Mouse (Mus musculus): ENCODE measurements around the gene Kxd1.

The Kxd1 gene

GRCm38 (mm10) chr8:70527512-70528181, at the start of gene Kxd1, which contains the start of gene Fkbp8:
Kxd1 (minus strand) TSS chr8:70527956.
Fkbp8 (plus strand) TSS chr8:70527724.
- DNase-seq (ENCODE audit: low spot score), result peak; percentile 96

DNA sequence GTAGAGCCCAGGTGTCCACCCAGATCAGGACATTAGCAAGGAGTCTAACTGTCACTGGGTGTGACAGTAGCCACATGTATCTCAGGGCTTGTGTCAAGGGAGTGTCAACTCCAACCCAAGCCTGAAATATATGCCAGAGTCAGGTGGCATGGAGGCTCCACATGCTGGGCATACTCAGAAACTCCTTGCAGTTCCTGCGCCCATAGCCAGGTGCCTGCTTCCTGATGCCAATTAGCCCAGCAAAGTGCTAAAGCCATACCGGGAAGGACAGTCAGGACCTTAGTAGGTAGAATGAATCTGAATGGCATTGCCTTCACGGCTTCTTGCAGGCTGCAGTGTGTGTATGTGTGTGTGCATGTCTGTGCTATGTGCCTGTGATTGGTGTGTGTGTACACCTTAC, 49.5 kb upstream of the Kxd1 start:
- no peak for DNase-seq (ENCODE audit: low spot score)

- no peak for DNase-seq (ENCODE audit: low spot score)
Observed at GRCm38 (mm10) chr8:70574915-70575314, 47.2 kb upstream of the Kxd1 start.

- no peak for DNase-seq (ENCODE audit: low spot score)
Observed at GRCm38 (mm10) chr8:70574302-70574701, 46.5 kb upstream of the Kxd1 start.

- no peak for DNase-seq (ENCODE audit: low spot score)
Observed at GRCm38 (mm10) chr8:70570990-70571389, 43.2 kb upstream of the Kxd1 start.

DNA sequence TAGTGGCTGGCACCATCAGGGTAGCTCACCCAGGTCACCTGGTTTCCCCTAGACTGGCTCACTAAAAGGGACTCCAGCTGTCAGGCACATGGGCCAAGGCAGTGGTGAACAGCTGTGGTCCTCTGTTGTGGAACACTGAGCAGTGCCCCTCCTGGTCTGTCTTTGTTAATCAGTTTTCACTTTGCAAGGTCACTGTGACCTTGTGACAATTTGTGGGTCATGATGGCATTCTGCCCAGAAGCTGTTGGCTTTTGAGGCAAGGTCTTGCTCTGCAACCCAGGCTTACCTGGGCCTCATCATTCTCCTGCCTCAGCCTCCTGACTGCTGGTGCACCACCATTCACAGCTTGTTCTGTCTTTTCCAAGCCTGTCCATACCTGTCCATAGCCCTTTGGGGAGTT, 42.6 kb upstream of the Kxd1 start:
- DNase-seq (ENCODE audit: low spot score), result no peak

GRCm38 (mm10) chr8:70565561-70565960, 37.8 kb upstream of the Kxd1 start:
- no peak for DNase-seq (ENCODE audit: low spot score)

DNA sequence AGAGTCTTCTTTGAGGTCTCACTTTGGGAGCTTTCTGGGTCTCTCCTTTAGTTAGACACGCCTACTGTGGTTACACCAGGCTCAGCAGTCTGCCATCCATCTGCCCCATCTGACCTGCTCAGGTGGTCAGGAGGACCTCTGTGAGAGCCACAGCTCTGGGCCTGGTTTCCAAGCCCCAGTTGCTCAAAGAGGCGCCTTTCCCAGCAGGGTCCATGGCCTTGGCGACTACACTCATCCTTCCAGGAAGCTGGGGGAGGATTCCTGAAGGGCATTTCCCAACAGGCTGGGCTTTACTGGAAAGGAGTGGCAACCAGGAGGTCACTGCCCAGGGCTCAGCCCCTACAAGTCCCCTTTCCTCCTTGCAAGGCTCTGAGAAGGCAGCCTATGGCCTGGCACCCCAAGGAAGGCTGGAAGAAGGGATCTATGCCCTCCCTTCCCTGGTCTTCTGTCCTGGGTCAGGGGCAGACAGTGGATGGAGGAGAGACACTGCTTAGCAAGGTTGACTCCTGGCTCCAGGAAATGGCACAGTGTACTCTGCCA, 37.0 kb upstream of the Kxd1 start:
- no peak for DNase-seq (ENCODE audit: low spot score)

GRCm38 (mm10) chr8:70563763-70564387, 36.1 kb upstream of the Kxd1 start:
- DNase-seq (ENCODE audit: low spot score), result no peak

DNA sequence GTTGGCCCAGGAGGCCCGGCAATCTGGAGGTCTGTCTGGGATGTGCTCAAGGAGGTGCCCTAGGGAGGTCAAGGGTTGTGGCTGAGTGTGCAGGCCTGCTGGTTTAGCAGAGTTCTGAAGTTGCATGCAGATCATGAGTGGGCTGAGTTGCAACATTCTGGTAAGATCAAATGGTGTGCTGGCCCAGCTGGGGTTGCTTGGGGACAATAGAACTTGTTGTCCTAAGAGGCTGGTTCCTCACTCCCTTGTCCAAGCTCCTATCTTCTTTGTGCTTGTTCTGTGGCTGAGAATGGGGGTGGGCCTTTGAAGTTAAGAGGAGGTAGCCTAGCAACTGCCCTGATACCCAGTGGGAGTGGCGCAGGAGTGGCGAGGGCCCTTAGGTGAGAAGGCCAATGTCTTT, 35.0 kb upstream of the Kxd1 start:
- no peak for DNase-seq (ENCODE audit: low spot score)

- no peak for DNase-seq (ENCODE audit: low spot score)
Observed at GRCm38 (mm10) chr8:70561809-70562535, 34.2 kb upstream of the Kxd1 start.

DNA sequence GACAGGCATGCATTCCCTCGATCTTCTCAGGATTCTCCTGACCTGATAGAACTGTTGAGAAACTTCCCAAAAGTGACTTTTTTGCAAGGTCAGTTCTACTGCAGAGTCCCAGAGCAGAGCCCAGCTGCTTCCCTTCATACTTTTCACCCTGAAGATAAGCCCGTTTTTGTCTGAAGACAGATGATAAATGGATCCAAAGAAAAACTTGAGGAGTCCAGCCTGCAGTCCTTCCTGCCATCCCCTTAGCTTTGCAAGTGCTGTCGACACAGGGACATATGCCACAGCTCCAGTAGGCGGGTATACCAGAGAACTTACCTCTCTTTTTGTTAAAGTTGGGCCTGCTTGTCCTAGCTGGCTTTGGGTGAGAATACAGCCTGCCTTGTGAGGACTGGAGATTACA, 33.6 kb upstream of the Kxd1 start:
- no peak for DNase-seq (ENCODE audit: low spot score)

- no peak for DNase-seq (ENCODE audit: low spot score)
Observed at GRCm38 (mm10) chr8:70560564-70560963, 32.8 kb upstream of the Kxd1 start.

- no peak for DNase-seq (ENCODE audit: low spot score)
Observed at GRCm38 (mm10) chr8:70560096-70560495, 32.3 kb upstream of the Kxd1 start.

- no peak for DNase-seq (ENCODE audit: low spot score)
Observed at GRCm38 (mm10) chr8:70558983-70559382, 31.2 kb upstream of the Kxd1 start.

- no peak for DNase-seq (ENCODE audit: low spot score)
Observed at GRCm38 (mm10) chr8:70558334-70558733, 30.6 kb upstream of the Kxd1 start.

DNA sequence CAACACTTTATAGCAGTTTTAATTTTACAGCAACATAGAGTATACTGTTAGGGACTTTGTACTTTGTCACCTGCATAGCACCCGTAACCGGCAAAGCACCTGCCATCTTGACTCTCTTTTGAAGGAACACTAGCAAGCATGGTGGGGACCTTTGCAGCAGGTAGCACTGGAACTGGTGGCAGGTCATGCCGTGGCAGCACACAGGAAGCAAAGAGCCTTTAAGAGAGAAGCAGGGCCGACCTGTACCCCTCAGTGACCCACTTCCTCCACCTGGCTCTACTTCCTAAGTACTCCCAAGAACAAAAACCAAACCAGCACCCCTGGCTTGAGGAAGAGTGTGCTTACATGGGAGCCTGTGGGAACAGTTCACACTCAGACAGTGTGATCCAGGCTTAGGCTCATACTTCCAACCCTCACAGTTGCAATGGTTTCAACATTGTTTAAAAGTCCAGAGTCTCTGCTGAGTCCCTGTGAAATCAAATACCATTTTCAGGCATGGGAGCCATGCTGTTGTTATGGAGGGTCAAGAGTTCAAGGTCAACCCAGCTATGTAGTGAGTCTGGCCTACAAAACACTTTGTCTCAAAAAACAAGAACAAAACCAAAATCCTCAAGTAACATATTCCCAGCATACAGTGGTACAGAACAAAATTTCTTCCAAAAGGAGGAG, 27.5 kb upstream of the Kxd1 start:
- DNase-seq (ENCODE audit: low spot score), result no peak

GRCm38 (mm10) chr8:70553740-70554139, 26.0 kb upstream of the Kxd1 start:
- DNase-seq (ENCODE audit: low spot score), result no peak

- DNase-seq (ENCODE audit: low spot score), result no peak
Observed at GRCm38 (mm10) chr8:70552836-70553235, 25.1 kb upstream of the Kxd1 start.

- DNase-seq (ENCODE audit: low spot score), result no peak
Observed at GRCm38 (mm10) chr8:70551558-70552161, 23.9 kb upstream of the Kxd1 start.

DNA sequence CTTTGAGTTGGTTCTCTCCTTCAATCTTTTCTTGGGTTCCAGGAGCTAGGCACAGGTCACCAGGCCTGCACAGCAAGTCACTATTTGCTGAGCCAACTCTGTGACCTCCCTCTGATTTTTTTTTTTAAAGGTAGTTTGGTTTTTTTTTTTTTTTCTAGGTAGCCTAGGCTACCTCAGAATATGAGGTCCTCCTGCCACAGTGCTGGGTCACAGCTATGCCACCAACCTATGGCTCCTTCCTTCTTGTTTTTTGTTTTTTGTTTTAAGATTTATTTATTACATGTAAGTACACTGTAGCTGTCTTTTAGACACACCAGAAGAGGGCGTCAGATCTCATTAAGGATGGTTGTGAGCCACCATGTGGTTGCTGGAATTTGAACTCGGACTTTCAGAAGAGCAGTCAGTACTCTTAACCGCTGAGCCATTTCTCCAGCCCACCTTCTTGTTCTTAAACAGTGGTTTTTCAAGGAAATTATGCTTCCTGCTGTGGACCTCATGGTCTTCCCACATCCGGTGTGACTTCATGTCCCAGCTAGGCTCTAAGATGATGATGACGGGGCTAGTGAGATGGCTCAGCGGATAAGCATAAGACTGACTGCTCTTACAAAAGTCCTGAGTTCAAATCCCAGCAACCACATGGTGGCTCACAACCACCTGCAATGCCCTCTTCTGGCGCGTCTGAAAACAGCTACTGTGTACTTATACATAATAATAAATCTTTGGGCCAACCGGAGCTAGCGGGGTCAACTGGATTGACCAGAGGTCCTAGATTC, 21.8 kb upstream of the Kxd1 start:
- no peak for DNase-seq (ENCODE audit: low spot score)

All from urinary bladder, postnatal 25 days (tissue).